Mouse (Mus musculus) liver, embryonic 14.5 days (tissue): ENCODE results near the gene Mad1l1. TPM values are rescaled to one million over a fixed set of nuclear protein-coding genes. Genes with fewer than 3 reads are reported as not detected.

Experiments
- ATAC-seq: fragments of 200-750 bp; cut with Nextera tagmentation; 2 replicates; pipeline ENCODE4 v1.8.0; 2017; ENCODE audit warnings: moderate number of reproducible peaks, mild to moderate bottlenecking, moderate library complexity; ENCODE audit not compliant: insufficient read depth
- DNase-seq, 3 experiments: peaks; one replicate each; pipeline ENCODE4 v3.0.0-alpha.2; 2012 to 2013; ENCODE audit warnings: low read depth in 3 of 3, low spot score in 3 of 3
- H3K27ac ChIP-seq: fragments of 300-500 bp; sonication (generic); 2 replicates; pipeline ENCODE4 v1.5.1; 2014; ENCODE audit warnings: moderate library complexity, mild to moderate bottlenecking, control low read depth, inconsistent platforms
- H3K27me3 ChIP-seq: fragments of 300-500 bp; sonication (generic); 2 replicates; pipeline ENCODE4 v1.6.1; 2014; ENCODE audit warnings: mild to moderate bottlenecking, low read length, moderate library complexity; ENCODE audit not compliant: control insufficient read depth, insufficient read depth
- H3K36me3 ChIP-seq: fragments of 300-500 bp; sonication (generic); replicated peaks from 2 replicates; pipeline ENCODE4 v1.6.1; 2014; ENCODE audit warnings: low read depth; ENCODE audit not compliant: control insufficient read depth, insufficient read depth
- H3K4me1 ChIP-seq, 2 experiments: fragments of 200-500 bp in 1 of 2; fragments of 300-500 bp in 1 of 2; sonication (generic) in 1 of 2; replicated peaks; 2 replicates each; pipeline ENCODE4 v1.6.1; 2012 to 2014; ENCODE audit warnings: antibody characterized with exemption in 1 of 2, inconsistent platforms in 1 of 2, low read length in 1 of 2; ENCODE audit not compliant: control insufficient read depth in 2 of 2, insufficient read depth in 2 of 2
- H3K4me2 ChIP-seq: fragments of 300-500 bp; sonication (generic); 2 replicates; pipeline ENCODE4 v1.6.1; 2014; ENCODE audit warnings: low read depth, mild to moderate bottlenecking, control low read depth, moderate library complexity
- H3K4me3 ChIP-seq, 2 experiments: fragments of 200-500 bp in 1 of 2; fragments of 300-500 bp in 1 of 2; sonication (generic) in 1 of 2; 2 replicates each; pipeline ENCODE4 v1.5.1; 2012 to 2014; ENCODE audit warnings: low read depth in 2 of 2, low read length in 2 of 2, mild to moderate bottlenecking in 2 of 2, control low read depth in 1 of 2, inconsistent platforms in 1 of 2, moderate library complexity in 1 of 2; ENCODE audit not compliant: insufficient read depth in 1 of 2
- H3K9ac ChIP-seq: fragments of 300-500 bp; sonication (generic); replicated peaks from 2 replicates; pipeline ENCODE4 v1.6.1; 2014; ENCODE audit warnings: mild to moderate bottlenecking, control low read depth, moderate library complexity
- H3K9me3 ChIP-seq: fragments of 300-500 bp; sonication (generic); 2 replicates; pipeline ENCODE4 v1.6.1; 2016; ENCODE audit warnings: low read length, mixed read lengths; ENCODE audit not compliant: control insufficient read depth
- CTCF ChIP-seq: IDR thresholded peaks from 2 replicates; pipeline ENCODE4 v1.5.1; 2016; ENCODE audit warnings: antibody characterized with exemption, low read depth, control low read depth
- EP300 ChIP-seq: IDR thresholded peaks from 2 replicates; pipeline ENCODE4 v1.6.1; 2016; ENCODE audit warnings: antibody characterized with exemption, low read depth
- WGBS: fragments of 180-500 bp; shearing (Covaris S2); extraction: QIAGEN DNeasy Blood & Tissue Kit; methylation state at CpG from one replicate; pipeline ENCODE4 v1.1.7; 2014; ENCODE audit not compliant: insufficient replicate concordance; 5-methylcytosine and 5-hydroxymethylcytosine counted together
- polyA plus RNA-seq, 2 experiments: library from polyadenylated mRNA; depleted of rRNA in 1 of 2; stranded (reverse) in 1 of 2; unstranded in 1 of 2; fragments of >200 nt; fragmentation: Nextera tagmentation in 1 of 2; extraction: Ambion mirVana in 1 of 2; gene quantifications; 2 replicates each; pipeline versions ENCODE4 v1.2.1 to v1.2.3; 2012 to 2014

Mad1l1 gene
- polyA plus RNA-seq, 2 experiments, result 15.5 to 16.9 TPM

DNA sequence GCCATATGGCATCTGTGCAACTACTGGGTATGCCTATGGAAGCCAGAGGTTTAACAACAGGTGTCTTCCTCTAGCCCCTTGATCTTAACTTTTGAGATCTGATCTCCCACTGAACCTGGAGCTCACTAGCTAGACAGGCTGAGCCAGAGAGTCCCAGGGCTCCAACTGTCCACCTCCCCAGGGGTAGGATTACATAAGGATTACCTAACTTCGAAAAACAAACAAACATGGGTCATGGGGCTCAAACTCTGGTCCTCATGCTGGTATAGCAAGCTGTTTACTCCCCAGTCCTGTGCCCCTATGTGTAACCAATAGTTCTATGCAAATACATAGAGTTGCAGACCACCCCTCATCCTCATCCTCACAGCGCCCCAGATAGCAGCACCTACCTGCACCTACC is 208.1 kb downstream of the Mad1l1 start:
- Histone ChIP-seq H3K36me3 (no peaks in the 10 kb centered on the region), H3K4me2 (no peak overlapping the region), H3K27me3 (no peaks in the 10 kb centered on the region), H3K4me3 (no peak overlapping the region), H3K9me3 (no peaks in the 10 kb centered on the region), H3K27ac (no peak overlapping the region), H3K4me1 (peaks cover 0 to 31% of the 10 kb centered on the region in 2 experiments; a peak in 2 of 4 replicates), H3K9ac (no peak overlapping the region)
- TF ChIP-seq CTCF (no peak), EP300 (no peak)
- peak in 2 of 3 experiments; percentile 20 to 31 for DNase-seq
- peak; percentile 40; the same call in 1 of the 2 replicates for ATAC-seq
- WGBS, result 77% methylated on average over 2 of the region's 2 CpGs

DNA sequence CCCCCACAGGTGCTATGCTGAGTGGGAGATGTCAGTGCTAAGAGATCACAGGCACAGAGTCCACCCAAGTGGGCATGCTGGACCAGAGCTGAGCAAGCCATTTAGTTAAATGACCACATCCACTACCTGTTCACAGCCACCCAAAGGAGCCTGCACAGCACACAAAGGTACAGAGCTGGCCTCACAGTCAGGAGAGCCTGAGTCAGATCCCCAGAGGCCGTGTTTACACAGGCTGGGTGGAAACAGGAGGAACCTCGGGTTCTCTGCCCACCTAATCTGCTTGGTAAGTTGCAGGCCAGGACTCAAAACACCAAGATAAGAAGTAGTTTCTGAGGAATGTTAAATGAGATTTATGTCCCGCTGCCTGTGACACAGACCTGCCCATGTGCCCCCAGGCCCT is 211.3 kb downstream of the Mad1l1 start:
- no peak for TF ChIP-seq CTCF
- no peak; the same call in 1 of the 2 replicates for TF ChIP-seq EP300
- DNase-seq (no peak), ATAC-seq (peak; percentile 47; the same call in 1 of the 2 replicates)
- H3K4me3 ChIP-seq, result no peak overlapping the region
- no peak overlapping the region for H3K27ac ChIP-seq
- peaks cover 0 to 18% of the 10 kb centered on the region in 2 experiments; a peak in 2 of 4 replicates for H3K4me1 ChIP-seq
- H3K4me2 ChIP-seq, result no peak overlapping the region
- no peaks in the 10 kb centered on the region for H3K9me3 ChIP-seq
- H3K27me3 ChIP-seq, result no peaks in the 10 kb centered on the region
- 12% methylated on average over 3 of the region's 3 CpGs for WGBS
- H3K36me3 ChIP-seq, result no peaks in the 10 kb centered on the region
- H3K9ac ChIP-seq, result no peak overlapping the region

DNA sequence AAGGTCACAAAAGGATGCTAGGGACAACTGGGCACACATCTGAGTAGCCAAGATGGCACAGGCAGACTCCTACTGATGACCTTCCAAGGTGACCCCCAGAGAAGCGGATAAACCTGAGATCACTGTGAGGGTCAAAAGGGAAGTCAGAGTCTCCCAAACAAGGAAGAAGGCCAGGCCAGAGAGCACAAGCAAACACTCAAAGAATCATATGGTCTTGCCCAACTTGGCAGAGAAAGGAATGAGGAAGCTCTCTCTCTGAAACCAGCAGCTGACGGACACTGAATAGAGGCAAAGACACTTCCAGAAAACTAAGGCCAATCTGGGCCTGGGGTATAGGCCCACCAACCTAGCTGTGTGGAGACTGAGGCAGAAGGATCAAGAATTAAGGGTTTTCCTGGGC is 213.4 kb downstream of the Mad1l1 start:
- WGBS, result 84% methylated on average over 2 of the region's 2 CpGs
- no peak for DNase-seq
- Histone ChIP-seq H3K9me3 (no peaks in the 10 kb centered on the region), H3K27ac (no peak overlapping the region), H3K4me1 (peaks cover 0 to 11% of the 10 kb centered on the region in 2 experiments; a peak in 2 of 4 replicates), H3K36me3 (no peaks in the 10 kb centered on the region), H3K9ac (no peak overlapping the region), H3K27me3 (no peaks in the 10 kb centered on the region), H3K4me2 (no peak overlapping the region), H3K4me3 (no peak overlapping the region)
- no peak for ATAC-seq
- TF ChIP-seq CTCF, result no peak
- no peak for TF ChIP-seq EP300

DNA sequence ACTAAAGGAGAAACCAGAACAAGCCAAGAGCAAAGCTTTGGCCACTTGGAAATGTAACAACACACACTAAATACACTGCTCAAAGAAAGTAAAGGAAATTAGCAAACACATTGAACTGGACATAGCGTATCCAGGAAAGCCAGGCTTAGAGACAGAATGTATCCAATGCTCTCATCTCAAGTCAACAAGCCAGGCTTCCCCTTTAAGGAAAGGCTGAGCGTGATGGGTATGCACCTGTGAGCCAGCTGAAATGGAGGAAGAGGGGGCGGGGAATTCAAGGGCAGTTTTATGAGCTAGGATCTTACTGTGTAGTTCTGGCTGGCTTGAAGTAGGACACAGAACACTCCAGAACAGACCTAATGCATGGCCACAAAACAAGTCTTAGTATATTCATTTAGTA is 215.3 kb downstream of the Mad1l1 start:
- Histone ChIP-seq H3K4me1 (peaks cover 0 to 11% of the 10 kb centered on the region in 2 experiments; a peak in 2 of 4 replicates), H3K4me3 (no peak overlapping the region), H3K27me3 (no peaks in the 10 kb centered on the region), H3K9me3 (no peaks in the 10 kb centered on the region), H3K36me3 (no peaks in the 10 kb centered on the region), H3K9ac (no peak overlapping the region), H3K4me2 (no peak overlapping the region), H3K27ac (no peak overlapping the region)
- 70% methylated on average over 3 of the region's 3 CpGs for WGBS
- TF ChIP-seq CTCF (no peak), EP300 (no peak)
- ATAC-seq (no peak), DNase-seq (no peak)

DNA sequence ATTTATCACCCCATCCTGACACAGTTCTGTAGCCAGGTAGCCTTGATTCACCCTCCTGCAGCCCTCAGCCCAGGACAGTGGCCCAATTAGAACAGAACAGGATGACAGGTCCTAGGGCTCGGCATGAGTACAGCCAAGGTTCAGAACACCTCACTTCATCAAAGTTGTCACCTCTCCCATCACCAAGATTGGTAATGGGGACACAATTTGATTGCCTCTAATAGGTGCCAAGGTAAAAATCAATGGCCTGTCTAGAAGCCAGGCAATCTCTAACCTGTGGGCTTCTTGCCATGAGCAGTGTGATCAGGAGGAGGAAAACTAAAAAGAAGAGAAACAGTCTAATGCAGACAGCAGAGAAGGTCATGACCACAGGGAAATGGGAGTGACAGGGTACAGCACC is 216.5 kb downstream of the Mad1l1 start:
- no peak overlapping the region for H3K4me2 ChIP-seq
- peaks cover 0 to 1% of the 10 kb centered on the region in 2 experiments; a peak in 1 of 4 replicates for H3K4me1 ChIP-seq
- H3K27me3 ChIP-seq, result no peaks in the 10 kb centered on the region
- WGBS, result 63% methylated on average over 1 of the region's 1 CpGs
- DNase-seq (no peak), ATAC-seq (no peak)
- H3K4me3 ChIP-seq, result no peak overlapping the region
- TF ChIP-seq EP300 (no peak), CTCF (no peak)
- no peaks in the 10 kb centered on the region for H3K36me3 ChIP-seq
- no peaks in the 10 kb centered on the region for H3K9me3 ChIP-seq
- no peak overlapping the region for H3K27ac ChIP-seq
- H3K9ac ChIP-seq, result no peak overlapping the region
